In genomic region chr7:118991341-118991884, GRCm38 (mm10) we compare ENCODE assay signal across 15 mouse cellular contexts. TPM values are rescaled to one million over a fixed set of nuclear protein-coding genes. Genes with fewer than 3 reads are reported as not detected.
DNase-seq lines count a peak whose midpoint lies in the region; ATAC-seq and TF ChIP-seq lines count a peak whose summit lies in the region.
"Had no signal": no experiment of that assay in that cellular context is flagged by ENCODE, and none has a peak within 500 bp of the region (broad histone marks: within the 10 kb centered on the region; RNA-seq: fewer than 3 reads in every experiment).

No protein-coding gene starts in this region.

- intact Hi-C loops in left cerebral cortex, postnatal 36 days (cut with DNase I), result loop anchor here (2.0 to 10.0 kb wide), 3 partner anchors 34 to 107 kb away; no protein-coding TSS in a partner anchor

- H3K4me3 ChIP-seq in midbrain, embryonic 11.5 days (ENCODE audit: low read depth, low read length), result no peak overlapping the region
- H3K4me3 ChIP-seq in midbrain, embryonic 16.5 days (ENCODE audit: low read depth, low read length), result no peak overlapping the region
- H3K4me3 ChIP-seq in forebrain, embryonic 13.5 days, result no peak overlapping the region
- no peak overlapping the region for H3K4me3 ChIP-seq in hindbrain, embryonic 15.5 days
- H3K4me3 ChIP-seq in olfactory bulb, adult 2 months (ENCODE audit: insufficient read depth, low read depth, low read length), result peak overlapping the region; percentile 49
- H3K4me3 ChIP-seq in liver, postnatal 0 days (ENCODE audit: low read depth, low read length), result no peak overlapping the region
- H3K4me3 ChIP-seq: heart, embryonic 13.5 days had no signal

- peak; percentile 87 for DNase-seq in midbrain, embryonic 11.5 days (ENCODE audit: low spot score, missing footprints)
- DNase-seq in liver, postnatal 0 days, result no peak
- DNase-seq in left cerebral cortex, postnatal 36 days (ENCODE audit: low spot score in 2 of 2), result no peak
- DNase-seq: gastrocnemius, postnatal 14 days; right cerebral cortex, adult 18-20 months; thymus, adult 18-20 months had no signal

- H3K9me3 ChIP-seq in midbrain, embryonic 11.5 days (ENCODE audit: control insufficient read depth, low read length), result no peaks in the 10 kb centered on the region
- no peaks in the 10 kb centered on the region for H3K9me3 ChIP-seq in midbrain, embryonic 16.5 days (replicated peaks; ENCODE audit: control insufficient read depth, low read length, poor library complexity, severe bottlenecking)
- no peaks in the 10 kb centered on the region for H3K9me3 ChIP-seq in forebrain, embryonic 13.5 days (replicated peaks)
- H3K9me3 ChIP-seq in hindbrain, embryonic 15.5 days, result no peaks in the 10 kb centered on the region
- H3K9me3 ChIP-seq in liver, postnatal 0 days (ENCODE audit: low read length), result no peaks in the 10 kb centered on the region
- H3K9me3 ChIP-seq: embryonic facial prominence, embryonic 13.5 days; heart, embryonic 13.5 days had no signal

- H3K4me1 ChIP-seq in midbrain, embryonic 11.5 days (ENCODE audit: control insufficient read depth, insufficient read depth, low read length), result peaks cover 35% of the 10 kb centered on the region
- peaks cover 48% of the 10 kb centered on the region for H3K4me1 ChIP-seq in midbrain, embryonic 16.5 days (ENCODE audit: control insufficient read depth, insufficient read depth, low read length)
- H3K4me1 ChIP-seq in forebrain, embryonic 13.5 days, result peaks cover 75% of the 10 kb centered on the region
- H3K4me1 ChIP-seq in hindbrain, embryonic 15.5 days (replicated peaks), result peaks cover 61% of the 10 kb centered on the region
- peaks cover 43% of the 10 kb centered on the region for H3K4me1 ChIP-seq in olfactory bulb, adult 2 months (ENCODE audit: control insufficient read depth, insufficient read depth, low read length)
- H3K4me1 ChIP-seq in liver, postnatal 0 days (ENCODE audit: insufficient read depth), result peaks cover 6% of the 10 kb centered on the region

- no peak for TF ChIP-seq CTCF in olfactory bulb, adult 2 months (IDR thresholded peaks at IDR 0.05; ENCODE audit: insufficient read depth, low read depth, low read length)
- TF ChIP-seq CTCF in liver, postnatal 0 days (IDR thresholded peaks at IDR 0.05; ENCODE audit: low read depth), result no peak

- no peak for TF ChIP-seq EP300 in liver, postnatal 0 days (IDR thresholded peaks at IDR 0.05; ENCODE audit: low read depth)

- H3K4me2 ChIP-seq in midbrain, embryonic 11.5 days, result peak overlapping the region; percentile 19; the same call in 1 of the 2 replicates
- H3K4me2 ChIP-seq in midbrain, embryonic 16.5 days (ENCODE audit: low read length), result no peak overlapping the region; the same call in 1 of the 2 replicates
- peak overlapping the region; percentile 90 for H3K4me2 ChIP-seq in forebrain, embryonic 13.5 days
- 0 out of 2 replicates have a peak overlapping the region, but pooled peaks have one; percentile 5 for H3K4me2 ChIP-seq in hindbrain, embryonic 15.5 days
- no peak overlapping the region for H3K4me2 ChIP-seq in liver, postnatal 0 days (ENCODE audit: low read depth, low read length)
- H3K4me2 ChIP-seq: liver, embryonic 11.5 days had no signal

- H3K27me3 ChIP-seq in midbrain, embryonic 11.5 days (ENCODE audit: control insufficient read depth, insufficient read depth, low read length), result no peaks in the 10 kb centered on the region; the same call in none of the 2 replicates
- H3K27me3 ChIP-seq in midbrain, embryonic 16.5 days (ENCODE audit: control insufficient read depth, insufficient read depth, low read depth, low read length), result no peaks in the 10 kb centered on the region
- no peaks in the 10 kb centered on the region for H3K27me3 ChIP-seq in forebrain, embryonic 13.5 days
- H3K27me3 ChIP-seq in hindbrain, embryonic 15.5 days, result no peaks in the 10 kb centered on the region
- H3K27me3 ChIP-seq in liver, postnatal 0 days (ENCODE audit: insufficient read depth, low read length), result peaks cover 29% of the 10 kb centered on the region
- H3K27me3 ChIP-seq: Patski had no signal

- no peak for TF ChIP-seq POLR2A in olfactory bulb, adult 2 months (IDR thresholded peaks at IDR 0.05; ENCODE audit: insufficient read depth, low read depth, low read length)

- H3K9ac ChIP-seq in midbrain, embryonic 11.5 days (ENCODE audit: low read length), result no peak overlapping the region
- H3K9ac ChIP-seq in midbrain, embryonic 16.5 days (ENCODE audit: low read depth, low read length), result no peak overlapping the region
- H3K9ac ChIP-seq in forebrain, embryonic 13.5 days, result no peak overlapping the region
- H3K9ac ChIP-seq in hindbrain, embryonic 15.5 days, result no peak overlapping the region
- no peak overlapping the region for H3K9ac ChIP-seq in liver, postnatal 0 days (replicated peaks)
- H3K9ac ChIP-seq: embryonic facial prominence, embryonic 13.5 days; heart, embryonic 13.5 days had no signal

- 45% methylated on average over 4 of the region's 4 CpGs for WGBS in midbrain, embryonic 11.5 days
- 26% methylated on average over 4 of the region's 4 CpGs for WGBS in midbrain, embryonic 16.5 days
- WGBS in forebrain, embryonic 13.5 days, result 47% methylated on average over 4 of the region's 4 CpGs
- 14% methylated on average over 4 of the region's 4 CpGs for WGBS in hindbrain, embryonic 15.5 days
- 14% methylated on average over 4 of the region's 4 CpGs for WGBS in olfactory bulb, adult 2 months
- 47% methylated on average over 4 of the region's 4 CpGs for WGBS in liver, postnatal 0 days (ENCODE audit: insufficient replicate concordance)

- ATAC-seq in midbrain, embryonic 11.5 days (ENCODE audit: low FRiP score), result no peak
- no peak for ATAC-seq in midbrain, embryonic 16.5 days
- no peak for ATAC-seq in forebrain, embryonic 13.5 days
- no peak for ATAC-seq in hindbrain, embryonic 15.5 days (ENCODE audit: low FRiP score, low read depth)
- ATAC-seq in liver, postnatal 0 days, result no peak
- ATAC-seq: lung, postnatal 0 days; Patski had no signal

- no peaks in the 10 kb centered on the region for H3K36me3 ChIP-seq in midbrain, embryonic 11.5 days (ENCODE audit: control insufficient read depth, insufficient read depth, low read length)
- no peaks in the 10 kb centered on the region for H3K36me3 ChIP-seq in midbrain, embryonic 16.5 days (ENCODE audit: control insufficient read depth, insufficient read depth, low read length)
- H3K36me3 ChIP-seq in forebrain, embryonic 13.5 days (ENCODE audit: poor library complexity, severe bottlenecking), result no peaks in the 10 kb centered on the region
- H3K36me3 ChIP-seq in hindbrain, embryonic 15.5 days, result no peaks in the 10 kb centered on the region
- H3K36me3 ChIP-seq in liver, postnatal 0 days (replicated peaks; ENCODE audit: insufficient read depth, low read length), result no peaks in the 10 kb centered on the region
- H3K36me3 ChIP-seq: embryonic facial prominence, embryonic 13.5 days; heart, embryonic 13.5 days had no signal

- no peak overlapping the region for H3K27ac ChIP-seq in midbrain, embryonic 11.5 days (ENCODE audit: low read depth, low read length)
- no peak overlapping the region for H3K27ac ChIP-seq in midbrain, embryonic 16.5 days (ENCODE audit: low read length)
- peak overlapping the region; percentile 85; the same call in 1 of the 2 replicates for H3K27ac ChIP-seq in forebrain, embryonic 13.5 days
- H3K27ac ChIP-seq in hindbrain, embryonic 15.5 days (replicated peaks), result peak overlapping the region; percentile 60; the same call in 1 of the 2 replicates
- peak overlapping the region; percentile 97 for H3K27ac ChIP-seq in olfactory bulb, adult 2 months (ENCODE audit: insufficient read depth, low read depth, low read length)
- H3K27ac ChIP-seq in liver, postnatal 0 days (ENCODE audit: low read depth), result no peak overlapping the region
- H3K27ac ChIP-seq: heart, embryonic 13.5 days had no signal

RNA-seq across cellular contexts. Expression of gene Gprc5b, which starts 3.6 kb away (rescaled TPM):
- 20.0 and 20.1 TPM in 2 replicates for polyA plus RNA-seq in midbrain, embryonic 11.5 days (2014; fragmentation: Nextera tagmentation; extraction: Ambion mirVana)
- polyA plus RNA-seq in midbrain, embryonic 16.5 days (2015; fragmentation: Nextera tagmentation; extraction: Ambion mirVana), result 2.9 and 3.1 TPM in 2 replicates
- 8.4 and 9.7 TPM in 2 replicates for polyA plus RNA-seq in forebrain, embryonic 13.5 days (2015; fragmentation: Nextera tagmentation; extraction: Ambion mirVana)
- 5.2 and 5.9 TPM in 2 replicates for polyA plus RNA-seq in hindbrain, embryonic 15.5 days (2015; fragmentation: Nextera tagmentation; extraction: Ambion mirVana)
- not detected in 2 replicates for polyA plus RNA-seq in olfactory bulb, adult 2 months (2012; ENCODE audit: insufficient read depth, insufficient read length, low replicate concordance, missing spikeins)
- 0.20 and 0.33 TPM in 2 replicates for polyA plus RNA-seq in liver, postnatal 0 days (2015; fragmentation: Nextera tagmentation; extraction: Ambion mirVana)
- total RNA-seq in left cerebral cortex, postnatal 36 days (2021), result 100 to 1,000 TPM in 1 of 2 experiments, 10 to 100 TPM in 1; 92.8 to 104 TPM

Comparison
In these comparisons a context has a peak if more than half of its experiments do, and no peak if none do; other contexts are left out.
1. H3K4me2 ChIP-seq: peak in midbrain, embryonic 11.5 days (single experiment), forebrain, embryonic 13.5 days (single experiment) and hindbrain, embryonic 15.5 days (single experiment); none in midbrain, embryonic 16.5 days (single experiment) and liver, postnatal 0 days (single experiment).
2. H3K27ac ChIP-seq: peak in forebrain, embryonic 13.5 days (single experiment), hindbrain, embryonic 15.5 days (single experiment) and olfactory bulb, adult 2 months (single experiment); none in midbrain, embryonic 11.5 days (single experiment), midbrain, embryonic 16.5 days (single experiment) and liver, postnatal 0 days (single experiment).